Mouse (Mus musculus) B cell, adult 2 months (primary cell): ENCODE measurements at regions not wholly inside any gene's neighbourhood (a gene's known extent, or its start where the extent isn't known, plus 50 kb on each side); places are given as distances from the start of the nearest gene placed in this dataset.
"Not testable (repeated sequence)": the region's sequence is repeated elsewhere in the genome, so short reads cannot be mapped to it uniquely, and the experiment has no call there.

Source experiments
- DNase-seq, 2 experiments: peaks; one replicate each; pipeline ENCODE4 v3.0.0; 2022

DNA sequence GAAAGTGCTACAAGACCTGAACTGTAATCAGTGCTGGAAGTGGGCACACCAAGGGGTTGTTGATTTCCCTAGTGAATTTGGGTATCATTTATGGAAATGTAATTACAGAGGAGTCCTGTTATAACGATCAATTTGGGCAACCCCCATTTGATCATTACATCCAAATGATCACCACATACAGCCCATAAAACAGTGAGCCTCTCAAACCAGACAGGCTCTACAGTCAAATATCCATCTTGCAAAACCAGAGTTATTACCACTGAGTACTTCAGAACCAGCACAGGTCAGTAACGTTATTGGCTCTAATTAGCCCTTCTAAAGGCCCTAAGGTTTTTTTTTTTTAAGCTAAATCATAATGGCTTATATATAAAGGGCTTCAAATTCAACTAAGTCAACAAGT lies 934.4 kb downstream of the Ttll7 start:
- DNase-seq = no peak

DNA sequence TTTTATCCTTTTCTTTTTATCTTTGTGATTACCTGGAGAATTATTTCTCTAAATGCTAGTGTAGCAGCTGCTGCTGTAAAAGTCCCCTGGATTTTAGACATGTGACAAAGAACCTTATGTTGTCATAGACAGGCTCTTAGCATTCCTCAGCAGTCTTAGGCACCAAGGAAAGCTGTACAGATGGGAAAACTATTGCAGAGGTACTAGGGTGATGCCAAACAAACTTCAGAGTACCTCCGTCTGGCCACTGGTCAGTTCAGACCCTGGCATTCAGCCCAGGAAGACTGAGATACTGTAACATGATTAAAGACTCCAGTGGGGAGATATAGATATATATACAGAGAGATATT lies 898.6 kb downstream of the Ttll7 start:
- DNase-seq = no peak

DNA sequence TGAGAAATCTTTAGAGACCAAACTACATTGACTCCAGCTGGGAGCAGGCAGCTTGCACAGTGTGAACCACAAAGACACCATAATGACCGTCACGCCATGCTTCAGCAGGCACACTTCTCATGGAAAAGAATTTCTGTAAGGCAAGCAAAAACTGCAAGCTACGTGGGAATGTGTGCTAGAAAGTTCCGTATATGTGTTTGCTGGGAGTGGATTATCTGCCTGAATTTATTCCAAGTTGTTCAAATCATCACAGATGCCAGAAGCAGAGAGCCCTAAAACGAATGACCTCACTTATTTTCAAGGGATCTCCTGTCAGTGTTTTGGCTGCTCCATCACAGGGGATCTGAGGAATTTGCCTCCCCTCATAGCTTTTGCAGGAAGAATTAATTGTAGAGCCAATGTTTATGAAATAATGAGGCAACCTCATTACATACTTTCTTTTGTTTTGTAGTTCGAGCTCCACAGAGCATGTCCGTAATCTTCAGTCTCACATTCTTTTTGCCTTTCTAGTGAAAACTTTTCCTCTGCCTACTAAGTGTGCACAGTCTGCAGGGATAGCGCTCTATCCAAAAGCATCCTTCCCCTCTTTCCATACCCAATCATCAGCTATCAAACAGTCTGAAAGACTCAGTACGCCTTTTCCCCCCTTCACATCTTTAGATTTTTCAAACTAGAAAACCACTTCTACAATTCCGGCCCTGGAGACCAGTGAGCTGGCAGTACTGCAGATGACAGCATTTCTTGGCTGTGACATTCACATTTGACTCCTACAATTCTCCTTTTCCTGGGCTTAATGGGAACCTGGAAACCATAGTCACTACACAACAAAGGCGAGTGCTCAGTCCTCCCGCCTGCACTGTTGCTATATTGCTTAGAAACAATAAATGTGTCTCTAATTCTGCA lies 898.0 kb downstream of the Ttll7 start:
- DNase-seq = no peak

DNA sequence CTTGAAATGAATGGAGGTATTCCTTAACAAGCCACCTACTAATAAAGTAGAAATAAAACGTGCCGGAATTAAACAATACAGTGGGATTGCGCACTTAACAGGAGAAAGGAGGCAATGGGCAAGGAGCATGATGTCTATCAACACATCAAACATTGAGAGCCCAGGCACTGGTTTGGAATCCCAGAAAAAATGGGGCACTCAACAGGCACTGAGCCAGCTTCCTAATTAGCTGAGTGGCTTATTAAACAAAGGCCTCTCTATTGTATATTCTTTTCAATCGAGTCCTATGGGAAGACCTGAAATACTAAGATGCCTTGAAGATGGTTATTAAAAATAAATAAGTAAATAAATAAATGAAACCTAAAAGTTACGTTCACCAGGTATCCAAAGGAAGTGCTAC lies 897.3 kb downstream of the Ttll7 start:
- no peak for DNase-seq

DNA sequence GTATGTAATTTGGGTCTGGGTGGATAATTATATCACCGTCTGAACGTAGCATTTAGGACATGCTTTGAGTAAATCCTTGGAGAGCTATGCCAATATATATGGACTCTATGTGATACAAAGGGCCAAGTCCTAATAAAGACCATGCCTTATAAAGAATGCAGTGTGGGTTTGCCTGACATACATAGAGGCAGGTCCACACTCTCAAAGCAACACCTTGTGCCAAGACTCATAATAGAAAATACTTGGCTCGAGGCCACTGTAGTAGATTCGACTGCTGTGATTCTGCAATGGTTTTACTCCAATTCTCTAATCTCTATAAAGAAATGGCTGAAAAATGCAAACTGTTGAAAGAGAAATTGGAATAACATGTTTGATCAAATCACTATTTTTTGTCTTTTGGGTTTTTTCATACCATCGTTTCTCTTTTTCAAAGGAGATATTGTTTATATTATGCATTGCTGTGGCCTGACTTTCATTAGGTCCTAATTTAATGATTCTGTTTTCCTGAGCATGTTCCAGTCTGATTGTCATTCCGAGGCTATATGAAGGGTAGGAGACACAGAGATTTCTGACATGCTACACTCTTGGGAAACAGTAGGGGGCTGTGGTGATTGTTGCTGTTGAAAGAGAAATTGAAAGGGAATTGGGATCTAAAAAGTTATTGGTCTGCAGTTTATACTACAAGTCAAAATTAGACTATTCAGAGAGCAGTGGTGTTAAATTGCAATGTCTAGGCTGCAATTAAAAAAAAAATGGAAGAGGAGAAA lies 884.7 kb downstream of the Ttll7 start:
- no peak for DNase-seq

DNA sequence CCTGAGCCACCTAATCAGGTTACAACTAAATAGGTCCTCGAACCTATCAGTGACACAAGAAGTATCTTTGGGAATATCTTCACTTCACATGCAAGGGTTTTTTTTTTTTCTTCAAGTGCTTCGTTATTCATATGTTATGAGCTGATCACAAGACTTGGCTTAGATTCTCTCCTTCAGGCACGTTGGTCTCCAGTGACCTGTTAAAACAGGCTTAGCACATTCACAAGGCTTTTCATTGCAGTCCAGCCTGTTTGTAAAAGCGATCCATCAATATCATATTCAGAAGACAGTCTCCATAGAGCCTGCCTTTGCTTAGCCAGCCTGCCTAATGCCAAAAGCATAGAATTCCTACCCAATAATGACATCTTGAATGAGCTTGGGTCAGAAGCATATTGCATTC lies 864.2 kb downstream of the Ttll7 start:
- no peak for DNase-seq

DNA sequence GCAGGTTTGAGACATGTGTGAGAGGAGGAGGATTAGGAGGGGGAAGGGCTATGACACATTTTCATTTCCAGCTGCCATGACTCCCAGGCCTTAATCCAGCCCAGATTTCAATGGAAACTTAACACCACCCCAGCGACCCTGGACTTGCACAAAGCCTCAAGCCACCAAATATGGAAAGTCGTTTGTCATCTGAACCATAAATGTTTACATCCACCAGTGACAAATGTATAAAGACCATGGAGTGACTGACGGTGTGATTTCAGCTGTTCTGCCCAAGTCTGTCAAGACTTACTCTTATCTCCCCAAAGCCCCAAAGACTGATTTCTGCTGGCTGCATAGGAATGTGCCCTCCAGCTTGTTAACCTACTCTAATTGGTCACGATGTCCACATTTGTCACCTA lies 855.2 kb downstream of the Ttll7 start:
- no peak for DNase-seq

DNA sequence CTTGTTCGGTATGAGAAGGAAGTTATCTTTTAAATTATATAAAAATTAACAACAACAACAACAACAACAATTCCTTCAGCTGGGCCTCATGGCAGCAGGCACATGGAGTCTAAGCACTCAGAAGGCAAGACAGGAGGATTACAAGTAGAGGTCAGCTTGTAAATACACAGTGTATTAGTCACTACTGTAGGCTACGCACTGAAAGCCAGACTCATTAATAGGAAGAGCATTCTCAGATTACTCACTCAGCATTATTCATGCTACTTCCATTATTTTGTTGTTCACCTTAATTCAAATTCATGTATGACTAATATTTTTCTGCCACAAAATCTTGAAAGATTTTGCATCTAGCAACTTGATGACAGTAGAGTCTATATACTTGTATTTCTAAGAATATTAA lies 831.6 kb downstream of the Ttll7 start:
- no peak for DNase-seq

DNA sequence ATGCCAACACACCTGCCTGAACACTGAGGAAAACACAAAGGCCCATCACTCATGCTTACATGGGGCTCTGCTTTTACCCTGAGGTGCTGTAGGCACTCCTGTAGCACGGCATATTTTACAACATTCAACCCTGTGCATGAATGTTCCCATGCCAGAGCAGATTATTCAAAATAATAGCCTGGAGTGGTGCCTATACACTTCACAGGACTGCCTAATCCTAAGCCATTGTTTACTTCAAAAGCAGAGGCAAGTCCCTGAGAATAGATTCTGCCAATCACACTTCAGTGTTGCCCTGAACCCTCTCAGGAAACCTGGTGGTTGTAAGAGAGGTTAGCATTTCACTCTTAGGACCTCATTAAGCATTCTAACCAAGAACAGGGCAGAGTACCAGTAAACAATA lies 828.1 kb downstream of the Ttll7 start:
- DNase-seq = no peak

DNA sequence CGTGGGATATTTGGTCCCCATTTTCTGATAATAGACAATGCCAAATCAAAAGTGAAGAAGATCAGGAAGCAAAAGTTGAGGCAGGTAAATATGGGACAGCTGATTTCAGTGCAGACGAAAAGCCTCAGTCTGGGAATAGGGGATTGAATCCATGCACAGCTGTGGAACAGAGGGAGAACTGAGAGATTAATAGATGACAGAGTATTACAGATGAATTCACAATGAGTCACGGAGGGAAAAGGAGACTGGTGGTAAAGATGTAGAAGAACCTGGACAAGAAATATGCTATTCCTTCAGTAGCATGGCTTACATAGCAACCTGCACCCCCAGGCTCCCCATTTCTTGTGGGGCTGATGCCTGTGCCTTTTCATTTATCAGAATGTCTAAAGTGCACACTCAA lies 810.4 kb downstream of the Ttll7 start:
- DNase-seq = no peak

DNA sequence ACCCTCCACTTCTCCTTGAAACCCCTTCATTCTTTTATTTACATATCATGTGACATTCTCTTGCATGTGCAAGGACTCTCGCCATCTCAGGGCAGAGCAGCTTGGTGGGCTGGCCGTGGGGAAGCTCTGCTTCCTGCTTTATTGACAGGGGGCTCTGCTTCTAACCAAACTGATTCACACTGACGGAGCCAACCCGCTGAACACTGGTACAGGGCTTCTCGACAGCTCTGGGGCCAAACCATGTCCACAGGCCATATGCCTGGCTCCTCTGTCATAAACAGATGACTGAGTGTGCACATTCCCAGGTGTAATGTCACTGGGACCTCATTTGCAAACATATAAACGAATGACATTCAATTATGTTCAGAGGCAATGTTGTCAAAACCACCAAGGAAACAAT lies 800.7 kb downstream of the Ttll7 start:
- DNase-seq = no peak

DNA sequence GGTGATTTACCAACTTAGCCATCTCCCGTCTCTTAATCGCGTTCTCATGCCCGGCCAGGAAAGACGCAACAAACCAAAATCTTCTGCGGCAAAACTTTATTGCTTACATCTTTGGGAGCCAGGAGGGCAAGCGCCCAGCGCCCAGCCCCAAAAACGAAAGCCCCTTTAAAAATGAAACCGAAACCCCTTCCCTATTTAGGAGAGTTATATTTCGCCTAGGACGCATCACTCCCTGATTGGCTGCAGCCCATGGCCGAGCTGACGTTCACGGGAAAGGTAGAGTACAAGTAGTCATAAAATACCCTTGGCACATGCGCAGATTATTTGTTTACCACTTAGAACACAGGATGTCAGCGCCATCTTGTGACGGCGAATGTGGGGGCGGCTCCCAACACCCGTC lies 783.3 kb downstream of the Ttll7 start:
- not testable (repeated sequence) for DNase-seq

DNA sequence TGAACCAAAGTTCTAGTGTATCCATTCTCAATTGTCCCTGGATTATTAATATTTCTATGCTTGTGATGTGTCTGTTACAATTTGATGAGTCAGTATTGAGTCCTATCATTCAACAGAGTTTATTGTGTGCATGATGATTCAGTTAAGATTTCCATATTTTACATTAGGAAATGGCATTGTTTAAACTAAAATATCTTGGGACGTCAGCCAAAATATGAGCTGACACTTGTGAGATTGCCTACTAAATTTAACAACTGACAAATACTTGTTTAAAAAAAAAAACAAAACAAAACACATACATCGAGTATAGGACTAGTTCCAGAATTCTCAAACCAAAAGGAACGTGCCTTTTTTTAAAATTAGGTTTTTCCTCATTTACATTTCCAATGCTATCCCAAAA lies 779.0 kb downstream of the Ttll7 start:
- DNase-seq = no peak

DNA sequence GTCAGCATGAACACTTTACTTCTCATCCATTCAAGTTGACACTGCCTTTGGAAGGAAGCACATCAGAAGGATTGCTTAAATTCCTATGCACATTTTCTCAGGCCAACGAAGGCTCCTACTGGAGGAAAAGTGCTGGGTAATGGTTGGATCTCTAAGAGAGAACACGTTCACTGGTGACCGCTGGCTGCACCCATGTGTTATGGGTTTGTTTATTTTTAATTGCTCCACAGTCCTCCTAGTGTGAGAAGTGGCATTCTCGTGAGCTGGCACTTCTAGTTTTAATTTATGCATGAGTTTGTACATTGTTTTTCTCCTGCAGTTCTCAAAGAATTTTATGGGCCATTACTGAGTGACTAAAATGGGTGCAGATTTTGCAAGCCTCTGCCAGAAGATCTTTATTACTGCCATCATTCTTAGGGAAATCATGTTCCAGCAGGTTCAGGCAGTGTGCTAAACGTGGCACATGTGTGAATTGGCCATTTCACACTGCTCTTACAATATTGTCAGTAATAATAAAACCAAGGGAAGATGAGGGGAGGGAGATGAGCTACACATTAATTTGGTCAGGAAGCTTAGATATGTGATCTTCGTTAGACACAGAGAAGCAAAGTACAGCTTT lies 731.6 kb downstream of the Ttll7 start:
- DNase-seq = no peak

DNA sequence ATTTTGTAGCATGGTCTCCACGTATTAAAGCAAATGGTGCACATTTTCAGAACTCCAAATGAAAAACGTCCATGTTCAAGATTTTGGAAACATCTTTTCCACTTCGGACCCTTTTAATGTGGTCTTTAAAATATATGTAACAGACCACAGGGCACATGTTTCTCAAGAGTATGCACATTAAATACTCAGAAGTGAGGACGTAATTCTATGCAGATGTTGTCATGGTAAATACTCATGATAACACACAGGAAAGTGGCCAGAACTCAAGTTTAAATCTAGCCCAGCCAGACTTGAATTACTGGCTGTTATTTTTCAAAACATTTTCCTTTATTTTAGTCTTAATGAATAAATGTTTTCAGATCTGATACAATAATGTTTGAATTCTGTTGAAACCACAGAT lies 719.7 kb downstream of the Ttll7 start:
- no peak for DNase-seq

DNA sequence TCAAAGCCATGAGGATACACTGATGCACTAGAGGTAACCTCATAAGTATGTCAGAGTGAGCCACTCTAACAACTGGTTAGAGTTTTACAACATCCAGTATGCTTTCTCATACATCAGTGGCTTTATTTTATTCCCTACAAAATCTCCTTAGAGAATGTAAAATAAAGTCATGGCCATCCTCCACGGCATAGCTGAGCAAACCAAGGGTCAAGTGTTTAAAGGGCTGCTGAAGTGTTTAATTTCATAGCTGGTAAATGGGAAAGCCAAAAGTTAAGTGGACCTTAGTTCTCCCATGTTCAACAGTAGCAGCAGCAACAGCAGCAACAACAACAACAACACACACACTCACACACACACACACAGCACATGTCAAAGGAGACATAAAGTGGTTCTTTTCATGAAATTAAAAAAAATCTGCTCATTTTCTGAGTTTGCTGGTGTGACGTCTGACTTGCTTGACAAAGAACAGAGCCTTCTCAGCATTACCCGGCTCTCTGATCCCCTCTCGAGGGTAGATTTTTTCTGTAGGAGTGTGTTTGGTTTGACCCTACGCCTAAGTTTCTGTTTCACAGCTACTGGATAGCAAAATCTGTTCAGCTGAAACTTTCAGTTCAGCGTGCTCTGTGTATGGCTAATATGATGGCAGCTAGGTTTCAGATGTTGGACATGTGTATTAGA lies 693.3 kb downstream of the Ttll7 start:
- no peak for DNase-seq

DNA sequence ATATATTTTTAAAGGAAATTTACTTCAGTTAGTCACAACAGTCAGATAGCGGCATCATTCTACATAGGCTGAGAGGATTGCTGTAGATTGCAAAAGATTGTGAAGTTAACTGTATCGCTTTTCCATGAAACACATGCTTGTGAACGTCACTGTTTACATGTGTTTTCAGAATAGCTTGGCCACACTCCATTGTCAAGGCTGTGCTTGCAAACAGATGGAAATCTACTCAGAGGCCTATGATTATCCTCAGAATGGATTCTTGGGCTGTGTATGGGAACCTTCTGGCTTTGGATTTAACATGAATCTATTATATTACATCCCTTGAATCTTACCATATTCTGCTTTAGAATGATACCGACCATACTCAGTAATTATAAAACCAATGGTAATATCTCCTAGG lies 690.1 kb downstream of the Ttll7 start:
- no peak for DNase-seq

DNA sequence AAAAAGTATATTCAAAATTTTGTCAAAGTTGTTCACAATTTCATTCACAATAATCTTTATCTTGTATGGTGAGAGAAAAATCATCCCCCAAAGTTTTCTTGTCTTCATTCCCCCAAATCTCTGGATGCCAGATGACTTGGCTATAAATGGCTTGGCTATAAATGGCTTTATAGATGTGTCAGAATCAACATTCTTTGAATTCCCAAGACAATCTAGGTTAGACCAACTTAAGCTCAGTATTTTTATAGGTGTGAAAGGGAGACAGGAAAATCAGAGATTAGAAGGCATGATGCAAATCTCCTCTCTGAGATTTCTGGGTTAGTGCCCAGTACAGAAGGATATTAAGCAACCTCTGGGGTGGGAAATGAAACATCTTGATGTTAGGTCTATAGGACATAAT lies 685.4 kb downstream of the Ttll7 start:
- no peak for DNase-seq

DNA sequence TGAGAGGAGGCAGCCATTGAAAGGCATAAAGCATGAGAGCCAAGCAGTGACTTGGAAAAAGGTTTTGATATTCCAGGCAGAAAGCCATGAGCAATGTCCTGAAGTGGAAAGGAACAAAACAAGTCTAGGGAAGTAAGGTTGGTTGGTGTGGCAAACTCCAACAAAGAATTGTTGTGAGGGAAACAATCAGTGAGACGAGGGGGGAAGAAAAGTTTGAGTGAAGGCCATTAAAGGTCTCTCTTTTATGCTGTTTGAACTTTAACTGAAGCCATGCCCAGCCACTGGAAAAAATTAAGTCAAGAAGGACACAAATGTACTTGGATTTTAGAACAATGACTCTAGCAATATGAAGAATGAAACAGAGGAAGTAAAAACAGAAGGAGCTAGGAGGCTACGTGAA lies 680.0 kb downstream of the Ttll7 start:
- no peak for DNase-seq

DNA sequence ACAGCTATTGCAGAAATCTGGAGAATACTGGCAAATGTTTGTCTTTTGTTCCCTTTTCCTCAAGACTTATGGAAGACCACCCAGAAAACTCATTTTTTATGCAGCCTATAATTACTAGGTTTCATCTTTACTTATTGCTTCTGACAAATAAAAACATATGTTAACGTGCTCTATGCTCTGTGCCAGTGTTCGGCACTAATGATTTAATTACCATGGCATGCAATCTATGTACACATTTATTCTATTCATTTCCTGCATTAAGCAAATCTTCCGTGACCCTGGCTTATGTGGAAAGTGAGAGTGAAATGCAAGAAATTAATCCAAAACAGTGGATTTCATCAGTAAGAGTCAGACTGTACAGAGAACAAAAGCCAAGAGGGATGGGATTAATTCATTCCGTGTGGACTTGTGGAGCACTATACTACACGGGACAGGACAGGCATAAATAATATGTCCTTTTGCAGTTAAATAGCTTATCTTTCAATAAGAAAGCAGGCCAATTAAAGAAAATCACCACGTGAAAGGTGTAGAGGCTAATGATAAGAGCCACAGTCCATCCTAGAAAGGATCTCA lies 679.5 kb downstream of the Ttll7 start:
- no peak for DNase-seq
